Mouse (Mus musculus) lung, postnatal 0 days (tissue): Measurements from ENCODE around the gene Fancc.

Experiments used
- CTCF ChIP-seq: IDR thresholded peaks from 2 replicates; pipeline ENCODE4 v1.5.1; 2016; ENCODE audit warnings: antibody characterized with exemption, mild to moderate bottlenecking
- EP300 ChIP-seq: IDR thresholded peaks from 2 replicates; pipeline ENCODE4 v1.6.1; 2016; ENCODE audit warnings: antibody characterized with exemption, mild to moderate bottlenecking, control low read depth

DNA sequence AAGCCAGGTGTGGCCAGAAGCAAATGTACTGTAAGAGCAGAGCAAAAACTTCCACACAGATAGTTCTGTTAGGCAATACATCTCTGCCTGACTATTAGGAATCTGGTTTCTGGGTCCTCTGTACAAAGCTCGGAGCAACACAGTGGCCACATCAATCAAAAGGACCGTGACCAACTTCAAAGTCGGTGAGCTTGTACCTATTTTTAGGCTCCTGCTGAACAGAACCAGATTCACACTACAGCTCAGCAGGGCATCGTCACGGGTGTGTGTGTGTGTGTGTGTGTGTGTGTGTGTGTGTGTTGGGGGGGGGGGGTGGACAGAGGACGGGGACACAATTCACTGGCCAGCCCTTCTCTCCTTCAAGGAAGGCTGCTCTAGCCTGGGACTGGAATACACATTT is 15.3 kb upstream of the Fancc start:
- TF ChIP-seq EP300 (no peak), CTCF (no peak)
